Mouse (Mus musculus) T-helper 17 cell (primary cell): ENCODE data around the gene Gdf10.

Experiments
- in situ Hi-C, 2 experiments: fragments of 300-600 bp; cut with MboI, MseI; formaldehyde crosslinking; loops; 1 replicate in 1 of 2; 2 replicates in 1 of 2; pipeline ENCODE4 v1.15.1; 2025; ENCODE audit warnings: high pct_unique_total_duplicates in 2 of 2

Gdf10 gene

DNA sequence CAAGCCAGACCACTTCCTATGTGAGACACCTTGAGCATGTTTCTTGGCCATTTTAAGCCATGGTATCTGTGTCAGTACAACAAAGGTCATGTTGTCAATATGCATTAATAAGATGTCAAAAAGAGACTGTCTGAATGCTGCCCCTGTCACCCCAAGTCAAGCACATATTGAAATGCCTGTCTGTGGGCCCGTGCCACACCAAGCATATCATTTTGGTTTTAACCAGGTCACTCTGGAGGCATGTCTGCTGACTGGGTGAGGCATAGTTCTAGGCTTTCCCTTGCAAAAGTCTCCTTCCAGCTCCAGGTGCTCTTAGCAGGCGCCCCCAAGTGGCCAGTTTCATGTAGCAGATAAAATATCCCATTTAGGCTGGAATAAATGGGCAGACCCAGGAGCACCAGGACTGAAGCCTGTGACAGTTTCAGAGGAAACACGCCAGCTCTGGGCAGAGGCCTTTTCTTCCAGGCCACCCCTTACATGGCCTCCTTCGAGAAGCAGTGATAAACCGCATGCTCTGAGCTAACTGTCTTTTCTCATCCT lies 10.5 kb downstream of the Gdf10 start:
- in situ Hi-C loops, result no loop called here

DNA sequence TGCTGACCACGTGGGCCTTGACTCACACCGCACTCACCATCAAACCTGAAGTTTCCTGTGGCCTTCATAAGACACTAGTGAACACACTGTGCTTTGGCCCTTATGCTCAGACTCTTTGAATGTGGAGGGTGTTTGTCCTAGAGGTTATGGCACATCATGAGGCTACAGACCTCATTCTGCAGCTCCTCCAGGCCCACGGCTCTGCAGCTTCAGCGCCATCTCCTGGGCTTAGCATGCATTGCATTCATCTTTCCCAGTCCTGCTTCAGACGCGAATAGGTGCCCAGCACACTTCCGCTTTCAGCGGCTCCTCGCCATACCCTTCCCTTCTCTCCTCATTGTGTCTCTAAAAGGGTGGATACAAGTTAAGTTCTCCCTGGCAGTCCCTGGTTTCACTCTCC lies 15.7 kb downstream of the Gdf10 start:
- in situ Hi-C loops, result no loop called here

DNA sequence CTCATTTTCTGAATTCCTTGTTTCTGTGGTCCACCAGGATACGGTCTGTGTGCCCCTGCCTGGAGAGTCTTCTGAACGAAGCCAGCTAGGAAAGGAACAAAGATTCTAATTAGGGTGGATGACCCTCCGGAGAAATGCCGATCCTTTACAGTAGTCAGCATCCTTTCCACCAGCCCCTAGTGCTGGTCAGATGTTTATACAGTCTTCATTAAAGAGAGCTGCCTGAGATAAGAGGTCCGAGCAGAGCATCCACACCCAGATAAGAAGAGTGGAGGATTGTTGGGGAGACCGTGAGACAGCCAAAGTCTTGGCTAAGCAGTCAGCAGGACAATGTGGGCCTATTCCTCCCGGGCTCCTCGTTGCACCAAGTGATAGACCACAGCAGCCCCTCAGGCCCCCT lies 17.4 kb downstream of the Gdf10 start, which contains the start of gene Gdf2:
Gene Gdf2, plus strand, starts transcription at position 301 of the 400 bp plus-strand sequence.
- in situ Hi-C loops, result no loop called here

DNA sequence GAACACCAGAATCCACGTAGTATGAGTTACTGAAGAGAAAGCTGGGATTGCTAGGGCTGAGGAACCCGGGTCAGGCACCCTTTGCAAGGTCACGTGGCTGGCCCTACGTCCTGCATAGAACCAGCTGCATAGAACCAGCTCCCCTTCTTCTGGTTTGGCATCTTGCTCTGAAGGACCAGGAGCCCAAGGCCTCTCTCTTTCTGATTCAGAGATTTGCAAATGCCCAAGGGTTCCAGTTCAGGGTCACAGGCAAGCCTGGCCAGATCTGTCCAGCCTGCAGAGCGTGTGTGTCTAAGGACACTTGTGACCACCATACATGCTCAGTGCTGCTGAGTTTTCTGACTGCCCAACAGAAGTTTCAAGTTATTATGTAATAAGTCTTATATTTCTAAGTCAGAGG lies 18.8 kb downstream of the Gdf10 start:
- in situ Hi-C loops, result no loop called here

DNA sequence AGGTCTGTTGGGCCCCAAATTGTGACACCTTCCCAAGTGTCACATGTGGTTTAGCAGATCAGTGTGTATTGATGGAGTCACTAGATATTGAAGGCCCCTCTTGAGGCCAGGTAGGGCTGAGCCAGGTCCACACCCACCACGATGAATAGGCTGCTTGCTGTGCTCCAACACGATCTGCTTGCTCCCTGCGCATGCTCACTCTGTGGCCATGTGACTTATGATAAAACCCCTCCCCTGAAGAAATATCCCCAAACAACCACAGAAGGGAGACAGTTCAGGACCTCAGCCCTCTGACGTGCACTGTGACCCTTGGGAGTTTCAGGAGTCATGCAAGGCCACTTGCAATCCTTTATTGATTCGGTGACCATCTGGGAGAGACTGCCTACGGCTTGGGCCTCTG lies 22.7 kb downstream of the Gdf10 start:
- in situ Hi-C loops, result no loop called here

DNA sequence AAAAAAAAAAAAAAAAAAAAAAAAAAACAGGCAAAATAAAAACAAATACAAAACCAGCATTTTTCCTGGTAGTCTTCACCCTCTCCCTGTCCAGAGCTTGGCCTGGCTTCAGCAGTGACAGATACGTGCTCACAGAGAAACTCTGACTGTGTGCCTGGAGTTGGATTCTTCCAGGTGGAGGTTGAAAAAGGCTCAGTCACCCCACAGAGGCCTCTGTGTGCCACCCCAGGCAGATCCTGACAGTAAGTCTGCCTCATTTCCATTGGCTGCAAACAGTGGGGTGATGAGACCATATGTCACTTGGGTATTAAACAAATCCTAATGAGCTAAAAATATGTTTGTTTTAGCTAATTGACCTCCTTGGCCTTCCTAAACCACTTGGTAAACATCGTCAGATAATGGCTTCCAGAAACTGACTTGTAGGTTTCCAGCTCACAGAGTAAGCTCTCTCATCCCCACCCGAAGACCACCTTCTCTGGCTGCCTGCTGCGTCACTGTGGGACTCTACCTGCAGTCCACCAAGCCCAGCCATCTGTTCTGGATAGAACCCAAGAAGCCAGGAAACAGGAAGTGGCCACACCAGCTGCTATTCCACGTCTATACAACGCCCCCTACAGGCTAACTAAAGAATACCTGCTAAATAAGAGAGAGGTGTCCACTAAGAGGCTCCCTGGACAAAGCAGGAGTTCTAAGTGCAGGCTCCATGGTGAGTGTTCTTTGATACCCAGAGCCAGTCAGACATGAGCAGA lies 29.0 kb downstream of the Gdf10 start:
- in situ Hi-C loops, result no loop called here

DNA sequence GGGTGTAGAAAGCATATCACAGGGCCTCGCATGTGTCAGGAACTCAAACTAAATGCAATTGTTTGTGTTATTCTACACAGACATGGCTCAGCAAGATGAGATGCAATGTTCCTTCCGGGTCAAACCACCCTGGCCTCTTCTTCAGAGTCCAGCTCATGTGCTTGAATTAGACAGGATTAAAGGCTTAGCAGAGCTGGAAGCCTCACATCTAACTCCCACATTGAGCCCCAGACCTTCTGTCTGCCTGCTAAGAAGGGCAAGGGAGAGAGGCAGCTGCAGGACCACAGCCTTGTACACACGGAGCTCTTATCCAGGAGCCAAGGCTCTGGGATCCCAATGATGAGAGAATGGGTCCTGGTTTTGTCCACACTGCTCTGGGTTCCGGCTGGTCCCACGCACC lies 30.4 kb downstream of the Gdf10 start, which contains the start of gene Rbp3:
Gene Rbp3, plus strand, starts transcription at position 243 of the 400 bp plus-strand sequence.
- in situ Hi-C loops, result no loop called here

DNA sequence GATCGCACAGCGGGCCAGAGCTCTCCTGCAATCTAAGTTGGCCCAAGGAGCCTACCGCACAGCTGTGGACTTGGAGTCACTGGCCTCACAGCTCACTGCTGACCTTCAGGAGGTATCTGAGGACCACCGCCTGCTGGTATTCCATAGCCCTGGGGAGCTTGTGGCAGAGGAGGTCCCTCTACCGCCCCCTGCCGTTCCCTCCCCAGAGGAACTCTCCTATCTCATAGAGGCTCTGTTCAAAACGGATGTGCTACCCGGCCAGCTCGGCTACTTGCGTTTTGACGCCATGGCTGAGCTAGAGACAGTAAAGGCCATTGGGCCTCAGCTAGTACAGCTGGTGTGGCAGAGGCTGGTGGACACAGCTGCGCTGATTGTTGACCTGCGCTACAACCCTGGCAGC lies 32.7 kb downstream of the Gdf10 start:
- in situ Hi-C loops, result loop anchor here in 1 of 2 experiments (5.0 kb wide), 1 partner anchor 51 kb away; no protein-coding TSS in a partner anchor

DNA sequence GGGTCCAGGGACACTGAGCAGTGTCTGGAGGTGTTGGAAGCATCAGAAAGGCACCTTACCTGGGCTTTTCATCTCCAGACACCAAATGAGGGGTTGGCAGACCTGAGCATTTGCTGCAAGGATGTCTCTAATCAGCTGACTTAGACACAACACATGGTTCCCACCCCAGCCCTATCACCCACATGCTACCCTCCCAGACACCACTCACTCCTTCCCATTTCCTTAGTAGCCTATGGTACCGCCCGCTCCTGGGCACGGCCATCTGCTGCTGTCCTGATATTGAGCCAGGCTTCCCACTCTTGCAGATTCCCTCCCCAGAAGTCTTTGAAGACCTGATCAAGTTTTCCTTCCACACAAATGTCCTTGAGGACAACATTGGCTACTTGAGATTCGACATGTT lies 34.8 kb downstream of the Gdf10 start:
- in situ Hi-C loops, result loop anchor here in 1 of 2 experiments (5.0 kb wide), 1 partner anchor 49 kb away; no protein-coding TSS in a partner anchor

DNA sequence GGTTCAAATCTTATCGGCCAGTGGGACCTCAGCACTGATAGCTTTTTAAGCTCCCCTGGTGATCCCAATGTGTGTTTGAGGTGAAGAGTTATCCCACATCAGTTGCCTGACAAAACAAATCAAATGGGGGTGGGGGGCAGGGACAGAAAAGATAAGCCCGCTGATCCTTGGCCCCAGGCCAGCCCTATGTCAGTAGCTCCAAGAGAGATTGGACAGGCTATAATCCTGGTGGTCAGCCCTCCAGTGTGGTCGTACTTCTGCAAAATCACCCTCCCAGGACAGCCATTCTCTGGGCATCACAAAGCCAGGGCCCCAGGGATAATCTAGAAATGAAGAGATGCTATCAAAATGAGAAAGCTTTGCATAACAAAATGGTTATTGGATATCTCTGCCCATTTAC lies 35.5 kb downstream of the Gdf10 start:
- in situ Hi-C loops, result loop anchor here in 1 of 2 experiments (5.0 kb wide), 1 partner anchor 48 kb away; no protein-coding TSS in a partner anchor

DNA sequence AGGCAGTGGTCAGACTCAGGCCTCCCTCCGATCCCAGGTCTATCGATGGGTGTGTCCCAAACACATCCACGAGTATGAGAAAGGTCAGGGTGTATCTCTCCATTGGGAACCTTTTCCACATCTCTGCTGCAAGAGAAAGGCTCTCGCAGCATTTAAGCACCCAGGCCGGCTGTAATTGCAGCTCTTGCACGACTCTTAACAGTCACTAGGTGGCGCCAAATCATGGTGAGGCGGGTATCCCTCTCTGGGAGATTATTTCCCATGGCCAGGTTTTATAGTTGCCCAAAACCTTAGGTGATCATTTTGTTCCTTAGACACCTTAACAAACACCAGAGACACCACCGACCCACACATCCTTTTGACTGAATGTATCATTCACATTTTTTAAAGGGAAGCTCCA lies 36.0 kb downstream of the Gdf10 start:
- in situ Hi-C loops, result loop anchor here in 1 of 2 experiments (5.0 kb wide), 1 partner anchor 48 kb away; no protein-coding TSS in a partner anchor

DNA sequence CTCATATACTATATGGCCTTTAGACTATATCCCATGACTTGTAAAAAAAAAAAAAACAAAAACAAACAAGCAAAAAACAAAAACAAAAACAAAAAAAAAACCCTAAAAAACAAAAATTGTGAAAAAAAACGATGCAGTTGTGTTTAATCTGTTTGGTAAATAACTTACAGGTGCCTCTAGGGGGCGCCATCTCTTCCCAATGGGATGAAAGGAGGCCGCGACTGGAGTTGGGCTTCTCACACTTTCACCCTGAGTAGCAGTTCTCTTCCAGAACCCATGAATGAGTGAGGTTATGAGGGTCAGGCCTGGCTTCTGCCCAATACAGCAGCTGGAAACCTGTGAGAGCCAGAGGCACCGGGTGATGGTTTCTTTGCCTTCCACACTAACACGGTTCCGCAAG lies 42.3 kb downstream of the Gdf10 start:
- in situ Hi-C loops, result no loop called here

DNA sequence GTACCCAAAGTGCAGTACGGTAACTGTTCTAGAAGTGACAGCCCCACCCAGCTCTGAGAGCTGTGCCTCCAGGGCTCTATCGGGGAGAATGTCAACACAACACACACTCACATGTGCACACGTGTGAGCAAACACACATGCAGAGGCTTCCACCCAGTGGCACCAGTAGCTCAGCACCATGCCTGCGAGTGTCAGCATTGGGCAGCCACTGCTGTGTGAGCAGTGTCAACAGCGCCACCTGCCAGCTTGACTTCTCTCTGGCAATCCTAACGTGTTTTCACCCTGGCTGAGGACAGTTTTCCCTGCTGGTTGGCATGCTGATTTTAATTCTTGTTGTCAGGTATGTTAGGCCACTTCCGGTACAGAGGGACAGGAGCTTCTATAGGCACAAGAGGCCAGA lies 49.3 kb downstream of the Gdf10 start:
- in situ Hi-C loops, result no loop called here

DNA sequence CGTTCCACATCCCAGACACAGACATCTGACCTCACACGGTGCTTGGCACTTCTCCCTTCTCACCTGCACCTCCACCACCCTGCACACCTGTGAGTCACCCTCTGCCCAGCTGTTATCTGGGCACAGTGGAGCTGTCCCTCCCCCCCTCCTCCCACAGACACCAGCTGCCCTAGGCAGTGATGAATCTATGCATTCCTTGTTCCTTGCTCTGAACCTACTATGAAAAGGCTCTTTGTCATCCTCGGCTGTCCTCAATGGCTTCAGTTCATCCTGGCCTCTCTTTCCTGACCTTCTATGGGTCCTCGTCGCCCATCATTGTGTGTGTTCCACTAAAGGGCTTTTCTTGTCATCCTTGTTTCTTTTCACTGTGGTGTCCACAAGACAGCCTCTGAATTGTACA lies 51.4 kb downstream of the Gdf10 start:
- in situ Hi-C loops, result no loop called here

DNA sequence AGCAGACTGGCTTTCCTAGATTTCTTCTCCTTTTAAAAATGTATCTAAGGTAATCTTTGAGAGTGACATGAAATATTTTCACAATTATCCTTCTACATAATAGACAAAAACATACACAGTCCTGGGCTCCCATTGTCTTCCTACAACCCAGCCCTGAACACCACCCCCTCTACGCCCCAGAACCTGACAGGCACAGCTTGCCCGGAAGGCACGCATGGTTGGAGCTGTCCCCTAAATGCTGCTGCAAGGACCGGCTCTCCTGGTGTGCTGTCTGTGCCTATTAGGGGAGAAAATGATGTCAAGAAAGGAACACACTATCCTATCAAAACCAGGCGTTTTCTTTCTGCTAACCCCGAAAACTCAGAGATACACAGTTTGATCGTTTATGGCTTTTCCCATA lies 54.4 kb downstream of the Gdf10 start:
- in situ Hi-C loops, result no loop called here

DNA sequence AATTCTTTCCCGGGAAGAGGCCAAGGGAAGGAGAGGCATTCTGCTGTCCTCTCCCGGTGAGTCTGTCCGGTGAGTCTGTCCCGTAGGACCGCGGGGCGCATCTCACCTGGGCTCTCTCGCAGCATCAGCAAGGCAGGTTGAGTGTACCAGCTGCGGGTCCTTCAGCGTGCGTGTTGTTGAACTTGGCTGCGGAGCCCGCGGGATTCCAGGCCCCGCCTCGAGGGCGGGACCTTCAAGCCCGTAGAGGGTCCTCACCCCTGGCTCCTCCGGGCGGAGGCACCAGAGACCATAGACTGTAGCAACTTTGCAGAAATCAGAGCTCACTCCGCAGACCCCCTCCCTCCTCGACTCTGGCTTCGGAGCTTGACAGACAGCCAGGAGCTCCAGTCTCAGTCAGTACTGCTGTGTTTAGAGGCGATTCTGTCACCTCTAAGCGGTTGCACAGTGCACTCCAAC lies 55.2 kb downstream of the Gdf10 start, which contains the start of gene Zfp488:
Gene Zfp488, minus strand, starts transcription at position 161 of the 456 bp plus-strand sequence.
- in situ Hi-C loops, result no loop called here
